Mouse (Mus musculus): ENCODE results near the gene Lrrc74a.

- TF ChIP-seq ZNF384 (IDR thresholded peaks at IDR 0.05; ENCODE audit: low read depth, low read length), result peak; percentile 47; the same call in 1 of the 2 replicates
- TF ChIP-seq MAFK (IDR thresholded peaks at IDR 0.05; ENCODE audit: insufficient read depth, low read depth, low read length), result 0 out of 2 replicates have a peak, but pooled peaks have one; percentile 1
- TF ChIP-seq ZC3H11A (IDR thresholded peaks at IDR 0.05; ENCODE audit: borderline replicate concordance, low read depth, low read length), result peak; percentile 98
These were observed 61.7 kb downstream of the Lrrc74a start for GRCm38 (mm10) chr12:86795838-86796232.

Data from ES-E14 (cell line).